Mouse (Mus musculus): ENCODE data around the gene Erich2. TPM values are rescaled to one million over a fixed set of nuclear protein-coding genes. Genes with fewer than 3 reads are reported as not detected.

The Erich2 gene
- under 1 TPM; 0.27 to 0.38 TPM for total RNA-seq (2021)

GRCm38 (mm10) chr2:70508496-70508895 lies at the start of gene Erich2:
Gene Erich2, plus strand, starts transcription at chr2:70508819.
- no peak for DNase-seq

- DNase-seq = no peak
Measured at GRCm38 (mm10) chr2:70463606-70464005, 45.0 kb upstream of the Erich2 start.

GRCm38 (mm10) chr2:70471136-70471535 lies 37.5 kb upstream of the Erich2 start:
- no peak for DNase-seq

- DNase-seq = peak; percentile 27
Measured at GRCm38 (mm10) chr2:70471861-70472620, 36.6 kb upstream of the Erich2 start.

- DNase-seq = no peak
Measured at GRCm38 (mm10) chr2:70497715-70498318, 10.8 kb upstream of the Erich2 start.

GRCm38 (mm10) chr2:70503436-70503835 lies 5.2 kb upstream of the Erich2 start:
- DNase-seq = no peak

GRCm38 (mm10) chr2:70505229-70505628 lies 3.4 kb upstream of the Erich2 start:
- no peak for DNase-seq

GRCm38 (mm10) chr2:70505896-70506295 lies 2.7 kb upstream of the Erich2 start:
- no peak for DNase-seq

- no peak for DNase-seq
Measured at GRCm38 (mm10) chr2:70506372-70506771, 2.2 kb upstream of the Erich2 start.

- peak; percentile 84 for DNase-seq
Measured at GRCm38 (mm10) chr2:70509021-70509632, 508 bp downstream of the Erich2 start.

- peak; percentile 62 for DNase-seq
Measured at GRCm38 (mm10) chr2:70538283-70538682, 29.7 kb downstream of the Erich2 start.

GRCm38 (mm10) chr2:70550671-70551070 lies 42.1 kb downstream of the Erich2 start:
- no peak for DNase-seq

GRCm38 (mm10) chr2:70551446-70551845 lies 42.8 kb downstream of the Erich2 start:
- no peak for DNase-seq

- DNase-seq = no peak
Measured at GRCm38 (mm10) chr2:70552067-70552598, 43.5 kb downstream of the Erich2 start.

GRCm38 (mm10) chr2:70552772-70553171 lies 44.2 kb downstream of the Erich2 start, which contains the start of gene Gad1:
Gene Gad1, plus strand, starts transcription at chr2:70553072.
- no peak for DNase-seq

GRCm38 (mm10) chr2:70553826-70554225 lies 45.2 kb downstream of the Erich2 start:
- no peak for DNase-seq

GRCm38 (mm10) chr2:70558112-70558842 lies 49.7 kb downstream of the Erich2 start:
- DNase-seq = peak; percentile 84

- DNase-seq = no peak
Measured at GRCm38 (mm10) chr2:70558843-70559451, 50.3 kb downstream of the Erich2 start.

- DNase-seq = peak; percentile 80
Measured at GRCm38 (mm10) chr2:70559520-70559919, 50.9 kb downstream of the Erich2 start.

- DNase-seq = peak; percentile 68
Measured at GRCm38 (mm10) chr2:70561077-70561795, 52.6 kb downstream of the Erich2 start.

GRCm38 (mm10) chr2:70562011-70562491 lies 53.4 kb downstream of the Erich2 start:
- no peak for DNase-seq
